ENCODE assay signal across 7 mouse cellular contexts in the genomic region with DNA sequence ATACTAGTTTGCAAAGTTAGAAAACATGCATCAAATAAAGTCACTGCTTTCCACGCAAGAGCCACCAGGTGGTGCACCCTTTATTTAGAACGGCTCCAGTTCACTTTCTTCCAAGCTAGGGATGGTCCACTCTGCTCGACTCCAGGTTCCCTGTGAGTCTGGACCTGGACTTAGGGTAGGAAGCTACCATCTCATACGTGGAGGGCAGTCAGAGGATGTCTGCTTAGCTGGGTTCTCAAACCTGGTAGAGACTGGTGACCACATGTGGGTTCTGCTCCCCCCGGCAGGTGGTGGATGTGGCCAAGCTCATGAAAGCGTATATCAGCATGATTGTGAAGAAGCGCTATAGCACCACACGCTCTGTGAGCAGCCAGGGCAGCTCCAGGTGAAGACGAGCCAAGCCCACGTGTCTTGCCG. TPM values are rescaled to one million over a fixed set of nuclear protein-coding genes. Genes with fewer than 3 reads are reported as not detected.
DNase-seq lines count a peak whose midpoint lies in the region; ATAC-seq and TF ChIP-seq lines count a peak whose summit lies in the region.

No protein-coding gene starts in this region.

- no peak overlapping the region for H3K4me3 ChIP-seq in liver, postnatal 0 days (ENCODE audit: low read depth, low read length)
- H3K4me3 ChIP-seq in liver, embryonic 11.5 days (ENCODE audit: low read depth, low read length), result no peak overlapping the region

- TF ChIP-seq EP300 in liver, postnatal 0 days (IDR thresholded peaks at IDR 0.05; ENCODE audit: low read depth), result no peak

- no peaks in the 10 kb centered on the region for H3K27me3 ChIP-seq in liver, postnatal 0 days (ENCODE audit: insufficient read depth, low read length)
- H3K27me3 ChIP-seq in liver, embryonic 11.5 days (replicated peaks; ENCODE audit: control insufficient read depth, insufficient read depth, low read length), result no peaks in the 10 kb centered on the region

- TF ChIP-seq CTCF in liver, postnatal 0 days (IDR thresholded peaks at IDR 0.05; ENCODE audit: low read depth), result peak; percentile 43

- WGBS in liver, postnatal 0 days (ENCODE audit: insufficient replicate concordance), result 73% methylated on average over 11 of the region's 11 CpGs
- 82% methylated on average over 11 of the region's 11 CpGs for WGBS in liver, embryonic 11.5 days

- no peak overlapping the region for H3K4me2 ChIP-seq in liver, postnatal 0 days (ENCODE audit: low read depth, low read length)
- no peak overlapping the region for H3K4me2 ChIP-seq in liver, embryonic 11.5 days

- ATAC-seq in liver, postnatal 0 days, result no peak
- ATAC-seq in liver, embryonic 11.5 days (replicated peaks; ENCODE audit: low FRiP score), result no peak
- ATAC-seq in hematopoietic stem cell, adult 5-6 weeks (replicated peaks in 1 of 2; ENCODE audit: insufficient read depth in 1 of 2, low FRiP score in 2 of 2, low TSS enrichment in 1 of 2, low read depth in 1 of 2, poor library complexity in 2 of 2, severe bottlenecking in 2 of 2), result peak; percentile 60 to 63

- no peaks in the 10 kb centered on the region for H3K4me1 ChIP-seq in liver, postnatal 0 days (ENCODE audit: insufficient read depth)
- H3K4me1 ChIP-seq in liver, embryonic 11.5 days (replicated peaks; ENCODE audit: control insufficient read depth, insufficient read depth, low read length), result no peaks in the 10 kb centered on the region; the same call in 1 of the 2 replicates

- no peak overlapping the region for H3K9ac ChIP-seq in liver, postnatal 0 days (replicated peaks)
- H3K9ac ChIP-seq in liver, embryonic 11.5 days (ENCODE audit: low read depth, low read length), result no peak overlapping the region

- no peaks in the 10 kb centered on the region for H3K9me3 ChIP-seq in liver, postnatal 0 days (ENCODE audit: low read length)
- H3K9me3 ChIP-seq in liver, embryonic 11.5 days (ENCODE audit: control insufficient read depth, low read length), result no peaks in the 10 kb centered on the region

- peaks cover 35% of the 10 kb centered on the region for H3K36me3 ChIP-seq in liver, postnatal 0 days (replicated peaks; ENCODE audit: insufficient read depth, low read length)
- peaks cover 17% of the 10 kb centered on the region; the same call in 1 of the 2 replicates for H3K36me3 ChIP-seq in liver, embryonic 11.5 days (ENCODE audit: control insufficient read depth, insufficient read depth, low read length)

- no peak for DNase-seq in liver, postnatal 0 days
- DNase-seq in liver, embryonic 11.5 days (ENCODE audit: low spot score), result no peak
- DNase-seq in ZHBTc4 (ENCODE audit: low read depth, low spot score), result peak; percentile 40
- peak; percentile 35 for DNase-seq in spleen, adult 12 weeks (ENCODE audit: low spot score)
- no peak for DNase-seq in urinary bladder, postnatal 4 days (ENCODE audit: low spot score in 2 of 2)
- no peak for DNase-seq in adrenal gland, postnatal 10 days

- no peak overlapping the region for H3K27ac ChIP-seq in liver, postnatal 0 days (ENCODE audit: low read depth)
- H3K27ac ChIP-seq in liver, embryonic 11.5 days (ENCODE audit: low read depth, low read length), result no peak overlapping the region

RNA-seq across cellular contexts. Expression of a gene that starts 31.1 kb away (rescaled TPM):
- 17.0 and 18.6 TPM in 2 replicates for polyA plus RNA-seq in liver, postnatal 0 days (2015; fragmentation: Nextera tagmentation; extraction: Ambion mirVana)
- 1.2 and 1.3 TPM in 2 replicates for polyA plus RNA-seq in liver, embryonic 11.5 days (2014; fragmentation: Nextera tagmentation; extraction: Ambion mirVana)
- 200 and 209 TPM in 2 replicates for total RNA-seq in hematopoietic stem cell, adult 5-6 weeks (2017)
- 10 to 100 TPM; 26.1 to 38.4 TPM for total RNA-seq in adrenal gland, postnatal 10 days (2021)

Comparison
In these comparisons a context has a peak if more than half of its experiments do, and no peak if none do; other contexts are left out.
1. ATAC-seq: peak in hematopoietic stem cell, adult 5-6 weeks (2 of 2); none in liver, postnatal 0 days (single experiment) and liver, embryonic 11.5 days (single experiment).
2. DNase-seq: peak in ZHBTc4 (single experiment) and spleen, adult 12 weeks (single experiment); none in liver, postnatal 0 days (single experiment), liver, embryonic 11.5 days (single experiment), urinary bladder, postnatal 4 days (0 of 2) and adrenal gland, postnatal 10 days (single experiment).